Mouse (Mus musculus): ENCODE results near the gene Mier3. TPM values are rescaled to one million over a fixed set of nuclear protein-coding genes. Genes with fewer than 3 reads are reported as not detected.

Mier3 gene
- polyA plus RNA-seq, 1 experiment from 2014 or later: 11.7 TPM

- Histone ChIP-seq H3K4me1 (ENCODE audit: control insufficient read depth, insufficient read depth, low read length) (no peaks in the 10 kb centered on the region), H3K9me3 (ENCODE audit: control insufficient read depth, low read length) (no peaks in the 10 kb centered on the region), H3K27me3 (replicated peaks; ENCODE audit: control insufficient read depth, insufficient read depth, low read length) (no peaks in the 10 kb centered on the region), H3K4me2 (ENCODE audit: low read depth, low read length) (no peak overlapping the region), H3K36me3 (ENCODE audit: control insufficient read depth, insufficient read depth, low read length) (peaks cover 58% of the 10 kb centered on the region), H3K27ac (ENCODE audit: low read length) (no peak overlapping the region), H3K4me3 (ENCODE audit: low read length) (no peak overlapping the region), H3K9ac (ENCODE audit: low read depth, low read length) (no peak overlapping the region)
- ATAC-seq: no peak
- WGBS: 88% methylated on average over 6 of the region's 6 CpGs
Observed at GRCm38 (mm10) chr13:111753321-111753720, 72.5 kb downstream of the Mier3 start.

GRCm38 (mm10) chr13:111755377-111755776, 74.6 kb downstream of the Mier3 start:
- 98% methylated on average over 18 of the region's 18 CpGs for WGBS

GRCm38 (mm10) chr13:111755937-111756336, 75.2 kb downstream of the Mier3 start:
- Histone ChIP-seq H3K4me2 (ENCODE audit: low read depth, low read length) (no peak overlapping the region), H3K27ac (ENCODE audit: low read length) (no peak overlapping the region), H3K9me3 (ENCODE audit: control insufficient read depth, low read length) (no peaks in the 10 kb centered on the region), H3K4me3 (ENCODE audit: low read length) (no peak overlapping the region), H3K36me3 (ENCODE audit: control insufficient read depth, insufficient read depth, low read length) (peaks cover 64% of the 10 kb centered on the region), H3K4me1 (ENCODE audit: control insufficient read depth, insufficient read depth, low read length) (no peaks in the 10 kb centered on the region), H3K27me3 (replicated peaks; ENCODE audit: control insufficient read depth, insufficient read depth, low read length) (no peaks in the 10 kb centered on the region), H3K9ac (ENCODE audit: low read depth, low read length) (no peak overlapping the region)
- no peak for ATAC-seq
- 96% methylated on average over 15 of the region's 15 CpGs for WGBS

More at GRCm38 (mm10) chr13:111755377-111755776, 74.6 kb downstream of the Mier3 start:
- Histone ChIP-seq H3K9me3 (ENCODE audit: control insufficient read depth, low read length) (no peaks in the 10 kb centered on the region), H3K36me3 (ENCODE audit: control insufficient read depth, insufficient read depth, low read length) (peaks cover 59% of the 10 kb centered on the region), H3K4me2 (ENCODE audit: low read depth, low read length) (no peak overlapping the region), H3K4me1 (ENCODE audit: control insufficient read depth, insufficient read depth, low read length) (no peaks in the 10 kb centered on the region), H3K9ac (ENCODE audit: low read depth, low read length) (no peak overlapping the region), H3K27ac (ENCODE audit: low read length) (no peak overlapping the region), H3K27me3 (replicated peaks; ENCODE audit: control insufficient read depth, insufficient read depth, low read length) (no peaks in the 10 kb centered on the region), H3K4me3 (ENCODE audit: low read length) (no peak overlapping the region)
- ATAC-seq: no peak

DNA sequence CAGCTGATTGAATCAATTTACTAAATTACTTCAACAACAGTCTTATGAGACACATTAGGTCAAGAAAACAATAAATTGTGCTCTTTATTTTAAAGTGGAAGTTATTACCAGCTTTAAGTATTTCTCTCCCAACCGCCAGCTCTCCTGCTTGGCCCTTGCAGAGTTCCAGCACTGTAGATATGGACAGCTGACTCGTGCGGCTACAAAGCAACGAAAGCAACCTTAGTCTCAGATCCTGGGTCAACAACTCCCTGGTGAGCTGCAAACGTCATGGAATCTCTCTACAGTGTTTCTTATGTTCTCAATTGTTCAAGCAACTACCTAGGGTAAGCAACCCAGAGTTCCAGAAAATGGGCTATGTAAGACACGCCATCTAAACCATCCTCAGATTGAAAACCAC, 76.2 kb downstream of the Mier3 start:
- no peaks in the 10 kb centered on the region for H3K27me3 ChIP-seq (replicated peaks; ENCODE audit: control insufficient read depth, insufficient read depth, low read length)
- H3K9ac ChIP-seq (ENCODE audit: low read depth, low read length): no peak overlapping the region
- 93% methylated on average over 6 of the region's 6 CpGs for WGBS
- H3K36me3 ChIP-seq (ENCODE audit: control insufficient read depth, insufficient read depth, low read length): peaks cover 65% of the 10 kb centered on the region
- H3K4me3 ChIP-seq (ENCODE audit: low read length): no peak overlapping the region
- H3K4me2 ChIP-seq (ENCODE audit: low read depth, low read length): no peak overlapping the region
- H3K9me3 ChIP-seq (ENCODE audit: control insufficient read depth, low read length): no peaks in the 10 kb centered on the region
- no peak for ATAC-seq
- H3K27ac ChIP-seq (ENCODE audit: low read length): no peak overlapping the region
- no peaks in the 10 kb centered on the region for H3K4me1 ChIP-seq (ENCODE audit: control insufficient read depth, insufficient read depth, low read length)

DNA sequence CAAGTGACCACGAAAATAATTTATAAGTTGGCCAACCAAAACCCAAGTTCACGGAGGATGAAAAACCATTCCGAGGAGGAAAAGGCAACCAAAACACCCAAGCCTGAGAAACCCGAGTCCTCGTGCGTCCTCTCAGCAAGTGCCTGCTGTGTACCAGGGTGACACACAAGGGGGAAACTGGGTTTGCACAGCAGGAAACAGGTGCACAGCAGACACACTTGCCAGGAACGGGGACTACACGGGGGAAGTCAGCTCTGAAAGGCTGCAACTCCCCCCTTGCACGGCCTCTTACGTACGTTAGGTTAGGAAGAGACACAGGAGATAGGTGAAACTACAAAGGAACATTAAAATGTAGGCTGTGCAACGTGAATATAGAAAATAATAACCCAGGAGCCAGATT, 81.7 kb downstream of the Mier3 start:
- Histone ChIP-seq H3K27me3 (replicated peaks; ENCODE audit: control insufficient read depth, insufficient read depth, low read length) (no peaks in the 10 kb centered on the region), H3K27ac (ENCODE audit: low read length) (no peak overlapping the region), H3K9me3 (ENCODE audit: control insufficient read depth, low read length) (no peaks in the 10 kb centered on the region), H3K4me2 (ENCODE audit: low read depth, low read length) (no peak overlapping the region), H3K4me1 (ENCODE audit: control insufficient read depth, insufficient read depth, low read length) (no peaks in the 10 kb centered on the region), H3K36me3 (ENCODE audit: control insufficient read depth, insufficient read depth, low read length) (peaks cover 47% of the 10 kb centered on the region), H3K9ac (ENCODE audit: low read depth, low read length) (no peak overlapping the region), H3K4me3 (ENCODE audit: low read length) (no peak overlapping the region)
- WGBS: 89% methylated on average over 12 of the region's 12 CpGs
- ATAC-seq: no peak

Other genes with a start within 250 kb of the Mier3 start
- gene Gpbp1, start 190.9 kb upstream of the Mier3 start, polyA plus RNA-seq (2015; fragmentation: Nextera tagmentation; extraction: Ambion mirVana): 63.0 and 66.5 TPM in 2 replicates
- gene Gm49496, start 131.0 kb upstream of the Mier3 start, polyA plus RNA-seq (2015; fragmentation: Nextera tagmentation; extraction: Ambion mirVana): 0.12 TPM in 1 of 2 replicates, not detected in the other
- not detected in 2 replicates for gene Gm10198, start 88.2 kb upstream of the Mier3 start, polyA plus RNA-seq (2015; fragmentation: Nextera tagmentation; extraction: Ambion mirVana)
- 20.5 and 21.8 TPM in 2 replicates for gene Map3k1, start 128.0 kb downstream of the Mier3 start, polyA plus RNA-seq (2015; fragmentation: Nextera tagmentation; extraction: Ambion mirVana)

All from intestine, embryonic 16.5 days (tissue).